Mouse (Mus musculus) heart, postnatal 0 days (tissue): ENCODE data around the gene Rbms3.

Source experiments
- CTCF ChIP-seq: IDR thresholded peaks from 2 replicates; pipeline ENCODE4 v1.5.1; 2016; ENCODE audit warnings: antibody characterized with exemption, control low read depth, low read depth
- EP300 ChIP-seq: IDR thresholded peaks from 2 replicates; pipeline ENCODE4 v1.6.1; 2016; ENCODE audit warnings: antibody characterized with exemption, low read depth

- TF ChIP-seq EP300 (no peak), CTCF (no peak)
Observed at GRCm38 (mm10) chr9:116821601-116822000, 808.1 kb downstream of the Rbms3 start.
